Mouse (Mus musculus) gastrocnemius, adult 8-10 months (tissue): ENCODE results near the gene Nudt22. TPM values are rescaled to one million over a fixed set of nuclear protein-coding genes. Genes with fewer than 3 reads are reported as not detected.

Experiments
- DNase-seq, 2 experiments: peaks; one replicate each; pipeline ENCODE4 v3.0.0; 2022; ENCODE audit warnings: low spot score in 2 of 2
- total RNA-seq, 4 experiments: library from RNA; stranded (reverse); gene quantifications; 2 replicates each; pipeline ENCODE4 v1.2.4; 2022

The Nudt22 gene
- total RNA-seq, 4 experiments from 2014 or later = 13.5 to 15.5 (median 15.0) TPM

DNA sequence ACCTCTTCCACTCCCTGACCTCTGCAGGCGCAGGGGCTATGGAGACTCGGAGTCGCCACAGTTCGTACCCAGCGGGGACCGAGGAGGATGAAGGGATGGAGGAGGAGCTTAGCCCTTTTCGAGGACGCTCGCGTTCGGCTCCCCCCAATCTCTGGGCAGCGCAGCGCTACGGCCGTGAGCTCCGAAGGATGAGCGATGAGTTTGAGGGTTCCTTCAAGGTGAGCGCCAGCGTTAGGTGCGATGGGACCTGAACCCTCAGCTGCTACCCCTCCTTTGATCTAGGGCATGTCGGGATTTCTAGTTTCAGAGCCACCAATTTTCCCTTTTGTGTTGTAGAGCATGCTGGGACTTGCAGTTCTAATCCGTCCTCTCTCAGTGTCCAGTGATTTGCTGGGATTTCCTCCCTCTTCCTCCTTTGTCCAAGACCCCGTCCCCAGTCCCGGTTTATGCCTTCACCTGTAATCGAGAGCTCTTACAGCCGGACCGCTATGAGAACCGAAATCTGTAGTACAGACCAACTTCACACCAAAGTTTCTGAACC is 45.2 kb downstream of the Nudt22 start:
- no peak for DNase-seq

DNA sequence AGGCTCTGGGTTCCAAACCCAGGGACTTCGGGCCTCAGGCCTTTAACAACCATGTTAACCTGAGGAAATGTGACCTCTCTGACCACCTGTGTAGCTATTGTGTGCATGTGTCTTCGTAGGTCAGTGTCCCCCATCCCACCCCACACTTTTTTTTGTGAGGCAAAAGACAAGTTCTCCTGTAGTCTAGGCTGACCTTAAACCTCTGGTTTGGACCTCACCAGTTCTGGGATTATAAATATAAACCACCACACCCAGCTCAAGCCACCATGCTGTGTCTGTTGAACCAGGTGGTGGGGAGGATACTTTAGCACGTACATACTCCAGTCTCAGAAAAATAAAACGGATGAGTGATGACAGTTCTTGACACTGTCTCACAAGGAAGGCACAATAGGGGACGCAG is 46.0 kb downstream of the Nudt22 start:
- DNase-seq = no peak

DNA sequence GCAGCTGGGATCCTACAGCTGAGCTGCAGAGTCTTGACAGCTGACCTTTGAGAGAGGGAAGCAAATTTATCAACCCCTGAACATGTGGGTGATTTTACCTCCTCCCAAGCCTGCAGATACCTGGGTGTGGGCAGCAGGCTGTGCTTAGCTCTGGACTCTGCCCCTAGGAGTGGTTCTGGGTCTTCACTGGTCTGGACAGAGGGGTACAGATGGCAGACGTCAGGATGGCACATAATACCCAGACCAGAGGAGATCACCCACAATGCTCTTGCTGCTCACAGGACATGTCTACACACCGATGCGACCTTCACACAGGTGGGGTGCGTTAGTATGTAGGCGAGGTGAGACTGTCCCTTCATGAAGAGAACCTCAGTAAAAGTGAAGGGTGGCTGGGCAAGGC is 46.4 kb downstream of the Nudt22 start:
- DNase-seq = no peak

GRCm38 (mm10) chr19:6948186-6948585 is 47.7 kb downstream of the Nudt22 start:
- DNase-seq = no peak

DNA sequence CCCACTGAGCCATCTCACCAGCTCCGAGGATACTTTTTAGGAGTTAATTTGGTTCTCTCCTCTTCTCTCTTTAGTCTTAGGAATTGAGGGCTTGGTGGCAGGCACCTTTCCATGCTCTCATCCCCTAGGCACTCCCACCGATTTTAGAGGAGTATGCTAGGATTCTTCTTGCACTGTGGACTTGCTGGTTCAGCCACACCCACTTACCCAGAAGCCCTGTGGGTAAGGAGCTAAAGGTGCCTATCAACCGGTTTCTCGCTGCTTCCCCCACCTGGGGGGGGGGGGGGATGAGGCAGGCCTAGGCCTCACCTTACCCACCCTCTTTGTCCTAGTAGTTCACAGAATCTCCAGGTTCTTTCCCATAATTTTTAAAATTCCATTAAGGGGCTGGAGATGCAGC is 48.2 kb downstream of the Nudt22 start:
- DNase-seq = no peak

- DNase-seq = no peak
Measured at GRCm38 (mm10) chr19:6943709-6944108, 52.2 kb downstream of the Nudt22 start.

Other genes starting within 250 kb of the Nudt22 start
- 10 to 100 TPM in 3 of 4 experiments, 1 to 10 TPM in 1; 9.8 to 12.1 (median 10.5) TPM for gene Rps6ka4, start 155.5 kb downstream of the Nudt22 start, total RNA-seq
- gene Ccdc88b, start 137.9 kb downstream of the Nudt22 start, total RNA-seq = under 1 TPM; 0.29 to 0.70 (median 0.46) TPM
- gene Trmt112, start 86.4 kb downstream of the Nudt22 start, total RNA-seq = 10 to 100 TPM; 34.1 to 46.3 (median 39.7) TPM
- gene Prdx5, start 86.0 kb downstream of the Nudt22 start, total RNA-seq = 100 to 1,000 TPM; 195 to 214 (median 202) TPM
- gene Esrra, start 74.3 kb downstream of the Nudt22 start, total RNA-seq = 100 to 1,000 TPM in 1 of 4 experiments, 10 to 100 TPM in 3; 82.8 to 114 (median 93.4) TPM
- gene Catsperz, start 70.7 kb downstream of the Nudt22 start, total RNA-seq = not detected
- gene Kcnk4, start 61.6 kb downstream of the Nudt22 start, total RNA-seq = not detected
- 10 to 100 TPM in 2 of 4 experiments, 1 to 10 TPM in 2; 8.2 to 11.8 (median 10.6) TPM for gene Bad, start 54.3 kb downstream of the Nudt22 start, total RNA-seq
- 10 to 100 TPM in 2 of 4 experiments, 1 to 10 TPM in 2; 9.1 to 10.9 (median 10.0) TPM for gene Gpr137, start 53.6 kb downstream of the Nudt22 start, total RNA-seq
- gene Ppp1r14b, start 21.1 kb downstream of the Nudt22 start, total RNA-seq = 100 to 1,000 TPM; 144 to 194 (median 165) TPM
- 10 to 100 TPM in 1 of 4 experiments, 1 to 10 TPM in 3; 7.0 to 10.9 (median 9.4) TPM for gene Plcb3, start 19.6 kb downstream of the Nudt22 start, total RNA-seq
- gene Fkbp2, start 15.6 kb downstream of the Nudt22 start, total RNA-seq = 10 to 100 TPM in 1 of 4 experiments, 1 to 10 TPM in 3; 4.2 to 10.4 (median 5.8) TPM
- gene Vegfb, start 8.5 kb downstream of the Nudt22 start, total RNA-seq = 100 to 1,000 TPM; 167 to 187 (median 183) TPM
- gene Dnajc4, start 3.5 kb downstream of the Nudt22 start, total RNA-seq = 10 to 100 TPM; 32.2 to 37.7 (median 36.4) TPM
- 10 to 100 TPM; 20.8 to 31.7 (median 23.7) TPM for gene Trpt1, start within 50 bp of the Nudt22 start, total RNA-seq
- under 1 TPM; 0.41 to 0.94 (median 0.60) TPM for gene Fermt3, start 23.4 kb upstream of the Nudt22 start, total RNA-seq
- gene Stip1, start 43.9 kb upstream of the Nudt22 start, total RNA-seq = 10 to 100 TPM; 77.9 to 86.5 (median 81.8) TPM
- gene Macrod1, start 60.7 kb upstream of the Nudt22 start, total RNA-seq = 100 to 1,000 TPM; 279 to 336 (median 292) TPM
- gene Flrt1, start 109.6 kb upstream of the Nudt22 start, total RNA-seq = 1 to 10 TPM in 3 of 4 experiments, under 1 TPM in 1; 0.83 to 2.9 (median 1.7) TPM
- gene Otub1, start 210.2 kb upstream of the Nudt22 start, total RNA-seq = 10 to 100 TPM; 39.9 to 54.3 (median 43.5) TPM
- 100 to 1,000 TPM in 1 of 4 experiments, 10 to 100 TPM in 3; 68.4 to 103 (median 82.9) TPM for gene Cox8a, start 221.5 kb upstream of the Nudt22 start, total RNA-seq
- 10 to 100 TPM in 3 of 4 experiments, 1 to 10 TPM in 1; 9.2 to 12.4 (median 11.2) TPM for gene Naa40, start 245.1 kb upstream of the Nudt22 start, total RNA-seq